Mouse (Mus musculus): ENCODE measurements around the gene Lypd4. TPM values are rescaled to one million over a fixed set of nuclear protein-coding genes. Genes with fewer than 3 reads are reported as not detected.

The Lypd4 gene
- polyA plus RNA-seq, 1 experiment from 2014 or later, result 0.26 TPM

DNA sequence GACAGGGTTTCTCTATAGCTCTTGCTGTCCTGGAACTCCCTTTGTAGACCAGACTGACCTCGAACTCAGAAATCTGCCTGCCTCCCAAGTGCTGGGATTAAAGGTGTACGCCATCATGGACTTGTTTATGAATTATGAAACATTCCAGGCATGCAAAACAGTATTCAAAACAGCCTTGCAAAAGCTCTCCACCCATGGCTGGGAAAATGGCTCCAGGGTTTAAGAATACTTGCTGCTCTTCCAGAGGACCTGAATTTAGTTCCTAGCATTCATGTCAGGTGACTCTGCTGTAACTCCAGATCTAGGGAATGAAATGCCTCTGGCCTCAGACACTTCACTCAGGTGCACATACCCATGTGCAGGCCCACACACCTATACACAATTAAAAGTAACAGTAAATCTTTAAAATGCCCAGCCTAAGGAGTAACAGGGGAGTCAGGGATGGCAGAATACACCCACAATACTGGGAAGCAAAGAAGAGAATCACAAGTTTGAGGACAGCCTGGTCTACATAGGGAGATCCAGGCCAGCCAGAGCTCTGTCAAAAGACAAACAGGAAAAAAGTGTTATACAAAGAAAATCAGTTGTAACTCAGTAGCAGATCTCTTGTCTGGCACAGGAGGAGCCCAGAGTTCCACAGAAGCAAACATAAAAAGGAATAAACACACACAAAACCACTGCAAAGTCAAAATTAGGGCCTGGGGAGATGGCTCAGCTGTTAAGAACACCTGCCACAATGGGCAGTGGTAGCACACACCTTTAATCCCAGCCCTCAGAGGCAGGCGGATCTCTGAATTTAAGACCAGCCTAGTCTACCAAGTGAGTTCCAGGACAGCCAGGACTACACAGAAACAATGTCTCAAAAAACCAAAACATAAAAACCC, 21.7 kb upstream of the Lypd4 start:
- WGBS, result 63% methylated on average over 3 of the region's 3 CpGs
- no peak overlapping the region for H3K4me3 ChIP-seq (ENCODE audit: low read depth, low read length)
- no peak overlapping the region for H3K4me2 ChIP-seq (ENCODE audit: low read length)
- ATAC-seq, result no peak
- H3K9me3 ChIP-seq (replicated peaks; ENCODE audit: control insufficient read depth, low read length, poor library complexity, severe bottlenecking), result no peaks in the 10 kb centered on the region
- H3K27ac ChIP-seq (ENCODE audit: low read length), result no peak overlapping the region
- H3K27me3 ChIP-seq (ENCODE audit: control insufficient read depth, insufficient read depth, low read depth, low read length), result no peaks in the 10 kb centered on the region
- H3K9ac ChIP-seq (ENCODE audit: low read depth, low read length), result no peak overlapping the region
- H3K36me3 ChIP-seq (ENCODE audit: control insufficient read depth, insufficient read depth, low read length), result peaks cover 15% of the 10 kb centered on the region; the same call in 1 of the 2 replicates
- H3K4me1 ChIP-seq (ENCODE audit: control insufficient read depth, insufficient read depth, low read length), result peaks cover 4% of the 10 kb centered on the region

DNA sequence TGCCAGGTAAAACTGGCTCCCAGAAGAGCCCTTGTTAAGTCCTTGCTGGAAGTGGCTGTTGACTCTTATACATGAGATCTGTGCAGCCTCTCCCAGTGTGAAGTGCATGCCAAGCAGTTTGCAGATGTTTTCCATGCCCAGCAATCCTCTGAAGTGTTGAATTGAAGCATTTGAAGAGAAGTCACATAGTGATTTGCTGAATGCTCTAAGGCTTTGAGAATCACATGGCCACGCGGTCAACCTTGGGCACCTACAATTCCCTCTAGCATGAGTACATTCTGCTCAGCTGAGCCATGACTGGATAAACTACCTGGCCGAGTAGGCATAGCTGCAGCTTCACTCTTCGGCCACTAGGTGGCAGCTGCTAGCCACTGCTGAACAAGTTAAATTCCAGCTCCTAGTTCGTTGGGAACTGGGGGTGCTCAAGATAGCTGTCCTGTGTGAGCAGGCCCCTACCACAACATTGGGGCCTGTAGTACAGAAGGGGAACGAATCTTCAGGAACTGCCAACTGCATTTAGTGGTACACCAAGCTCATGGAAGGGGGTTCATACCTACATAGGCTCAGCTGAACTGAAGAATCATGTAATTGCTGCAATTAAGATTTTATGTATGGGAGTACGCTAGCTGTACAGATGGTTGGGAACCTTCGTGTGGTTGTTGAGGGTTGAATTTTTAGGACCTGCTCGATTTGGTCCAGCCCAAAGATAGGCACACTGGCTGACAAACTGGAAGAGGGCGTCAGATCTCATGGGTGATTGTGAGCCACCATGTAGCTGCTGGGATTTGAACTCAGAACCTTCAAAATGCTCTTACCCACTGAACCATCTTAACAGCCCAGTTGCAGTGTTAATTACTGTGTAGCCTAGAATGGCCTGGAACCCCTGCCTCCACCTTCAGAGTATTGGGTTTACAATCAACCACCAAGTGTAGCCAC, 20.8 kb upstream of the Lypd4 start:
- H3K9me3 ChIP-seq (replicated peaks; ENCODE audit: control insufficient read depth, low read length, poor library complexity, severe bottlenecking), result no peaks in the 10 kb centered on the region
- no peak overlapping the region for H3K9ac ChIP-seq (ENCODE audit: low read depth, low read length)
- no peak overlapping the region for H3K27ac ChIP-seq (ENCODE audit: low read length)
- H3K36me3 ChIP-seq (ENCODE audit: control insufficient read depth, insufficient read depth, low read length), result peaks cover 16% of the 10 kb centered on the region; the same call in 1 of the 2 replicates
- H3K4me1 ChIP-seq (ENCODE audit: control insufficient read depth, insufficient read depth, low read length), result peaks cover 13% of the 10 kb centered on the region
- H3K27me3 ChIP-seq (ENCODE audit: control insufficient read depth, insufficient read depth, low read depth, low read length), result no peaks in the 10 kb centered on the region
- peak; percentile 47 for ATAC-seq
- no peak overlapping the region for H3K4me3 ChIP-seq (ENCODE audit: low read depth, low read length)
- 30% methylated on average over 10 of the region's 10 CpGs for WGBS
- no peak overlapping the region for H3K4me2 ChIP-seq (ENCODE audit: low read length)

- H3K4me1 ChIP-seq (ENCODE audit: control insufficient read depth, insufficient read depth, low read length), result peaks cover 19% of the 10 kb centered on the region
- H3K4me2 ChIP-seq (ENCODE audit: low read length), result no peak overlapping the region
- no peaks in the 10 kb centered on the region for H3K9me3 ChIP-seq (replicated peaks; ENCODE audit: control insufficient read depth, low read length, poor library complexity, severe bottlenecking)
- H3K4me3 ChIP-seq (ENCODE audit: low read depth, low read length), result no peak overlapping the region
- no peak overlapping the region for H3K9ac ChIP-seq (ENCODE audit: low read depth, low read length)
- ATAC-seq, result no peak
- H3K27me3 ChIP-seq (ENCODE audit: control insufficient read depth, insufficient read depth, low read depth, low read length), result no peaks in the 10 kb centered on the region
- no peak overlapping the region for H3K27ac ChIP-seq (ENCODE audit: low read length)
- peaks cover 16% of the 10 kb centered on the region; the same call in 1 of the 2 replicates for H3K36me3 ChIP-seq (ENCODE audit: control insufficient read depth, insufficient read depth, low read length)
- WGBS, result 83% methylated on average over 6 of the region's 6 CpGs
Observed at GRCm38 (mm10) chr7:24889431-24890220, 19.9 kb upstream of the Lypd4 start.

DNA sequence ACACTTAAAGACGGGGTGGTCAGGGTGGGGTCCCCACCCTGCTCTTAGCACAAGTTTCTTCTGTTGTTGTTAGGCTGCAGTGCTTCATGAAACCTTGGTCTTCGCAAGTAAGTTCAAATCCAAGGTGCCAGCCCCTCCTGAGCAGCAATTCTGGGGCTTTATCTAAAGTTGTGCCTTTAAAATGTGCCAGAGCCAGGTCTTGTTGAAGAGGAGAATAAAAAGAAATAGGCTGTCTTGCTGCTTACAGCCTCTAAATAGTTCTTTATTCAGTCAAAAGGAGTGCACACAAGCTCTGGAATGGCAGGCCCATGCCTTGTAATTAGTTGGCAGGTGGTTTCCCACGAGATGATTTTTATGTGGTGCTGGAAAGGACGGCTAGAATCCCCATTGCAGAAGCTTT, 17.4 kb upstream of the Lypd4 start:
- peaks cover 16% of the 10 kb centered on the region; the same call in 1 of the 2 replicates for H3K36me3 ChIP-seq (ENCODE audit: control insufficient read depth, insufficient read depth, low read length)

DNA sequence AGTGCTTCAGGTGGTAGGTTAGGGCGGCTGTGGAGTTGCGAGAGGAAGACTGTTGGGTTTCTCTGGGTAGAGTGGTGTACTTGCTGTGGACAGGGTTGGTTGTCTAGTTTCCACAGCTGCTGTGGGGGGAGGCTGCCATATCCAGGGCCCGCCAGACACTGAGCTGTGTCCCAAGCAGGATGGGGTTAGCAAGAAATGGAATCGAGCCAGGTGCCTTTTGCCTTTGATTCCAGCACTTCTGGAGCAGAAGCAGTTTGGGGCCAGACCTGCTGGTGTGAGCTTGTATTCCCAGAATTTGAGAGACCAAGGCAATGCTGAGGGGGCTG, 16.5 kb upstream of the Lypd4 start:
- ATAC-seq, result no peak
- peaks cover 19% of the 10 kb centered on the region for H3K4me1 ChIP-seq (ENCODE audit: control insufficient read depth, insufficient read depth, low read length)
- H3K9me3 ChIP-seq (replicated peaks; ENCODE audit: control insufficient read depth, low read length, poor library complexity, severe bottlenecking), result no peaks in the 10 kb centered on the region
- H3K9ac ChIP-seq (ENCODE audit: low read depth, low read length), result peak overlapping the region; percentile 99; the same call in 1 of the 2 replicates
- no peak overlapping the region for H3K4me3 ChIP-seq (ENCODE audit: low read depth, low read length)
- H3K4me2 ChIP-seq (ENCODE audit: low read length), result peak overlapping the region; percentile 84
- no peak overlapping the region for H3K27ac ChIP-seq (ENCODE audit: low read length)
- peaks cover 16% of the 10 kb centered on the region; the same call in 1 of the 2 replicates for H3K36me3 ChIP-seq (ENCODE audit: control insufficient read depth, insufficient read depth, low read length)
- WGBS, result 74% methylated on average over 4 of the region's 4 CpGs
- no peaks in the 10 kb centered on the region for H3K27me3 ChIP-seq (ENCODE audit: control insufficient read depth, insufficient read depth, low read depth, low read length)

More for the DNA sequence above, 17.4 kb upstream of the Lypd4 start:
- no peak overlapping the region for H3K4me2 ChIP-seq (ENCODE audit: low read length)
- peak overlapping the region; percentile 22; the same call in 1 of the 2 replicates for H3K9ac ChIP-seq (ENCODE audit: low read depth, low read length)
- no peak overlapping the region for H3K27ac ChIP-seq (ENCODE audit: low read length)
- H3K4me1 ChIP-seq (ENCODE audit: control insufficient read depth, insufficient read depth, low read length), result peaks cover 19% of the 10 kb centered on the region
- WGBS, result 78% methylated on average over 4 of the region's 4 CpGs
- H3K27me3 ChIP-seq (ENCODE audit: control insufficient read depth, insufficient read depth, low read depth, low read length), result no peaks in the 10 kb centered on the region
- no peaks in the 10 kb centered on the region for H3K9me3 ChIP-seq (replicated peaks; ENCODE audit: control insufficient read depth, low read length, poor library complexity, severe bottlenecking)
- no peak for ATAC-seq
- no peak overlapping the region for H3K4me3 ChIP-seq (ENCODE audit: low read depth, low read length)

DNA sequence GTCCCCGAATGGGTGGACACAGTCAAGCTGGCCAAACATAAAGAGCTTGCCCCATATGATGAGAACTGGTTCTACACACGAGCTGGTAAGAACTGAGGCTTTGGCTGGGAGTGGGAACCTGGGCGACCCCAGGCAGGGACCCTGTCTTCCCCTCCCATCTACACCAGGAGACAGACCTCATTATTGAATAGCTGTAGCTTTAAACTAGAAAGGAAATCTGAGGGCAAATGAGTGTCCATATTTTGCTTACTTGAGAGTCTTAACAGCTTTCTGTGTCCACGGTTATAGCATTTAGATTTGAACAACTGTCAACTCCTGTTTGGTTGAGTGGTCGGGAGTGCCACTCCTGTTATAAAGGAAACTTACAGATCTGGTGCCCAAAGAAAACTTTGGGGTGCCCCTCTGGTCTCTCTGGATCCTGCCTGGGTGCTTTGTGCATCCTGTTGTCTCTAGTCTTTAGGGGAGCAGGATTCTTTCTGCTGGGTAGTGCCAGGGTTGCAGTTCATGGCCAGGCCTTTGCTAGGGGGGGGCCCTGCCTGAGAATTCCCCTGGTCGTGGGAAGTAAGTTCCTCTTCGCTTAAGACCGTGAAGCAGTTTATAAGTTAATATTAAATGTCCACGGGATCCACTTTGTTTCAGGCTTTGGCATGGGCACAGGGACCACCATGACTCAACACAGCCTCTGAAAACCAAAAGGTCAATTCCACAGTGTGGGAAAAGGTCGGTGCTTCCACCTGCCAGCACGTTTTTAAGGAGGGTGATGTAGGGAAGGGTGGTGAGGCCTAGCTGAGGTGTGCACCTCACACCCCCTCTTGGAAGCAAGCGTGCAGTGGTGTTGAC, 15.9 kb upstream of the Lypd4 start:
- peak overlapping the region; percentile 99 for H3K9ac ChIP-seq (ENCODE audit: low read depth, low read length)
- H3K36me3 ChIP-seq (ENCODE audit: control insufficient read depth, insufficient read depth, low read length), result peaks cover 16% of the 10 kb centered on the region; the same call in 1 of the 2 replicates
- H3K4me1 ChIP-seq (ENCODE audit: control insufficient read depth, insufficient read depth, low read length), result peaks cover 19% of the 10 kb centered on the region
- H3K9me3 ChIP-seq (replicated peaks; ENCODE audit: control insufficient read depth, low read length, poor library complexity, severe bottlenecking), result no peaks in the 10 kb centered on the region
- H3K27me3 ChIP-seq (ENCODE audit: control insufficient read depth, insufficient read depth, low read depth, low read length), result no peaks in the 10 kb centered on the region
- ATAC-seq, result no peak
- peak overlapping the region; percentile 84 for H3K4me2 ChIP-seq (ENCODE audit: low read length)
- peak overlapping the region; percentile 82 for H3K4me3 ChIP-seq (ENCODE audit: low read depth, low read length)
- H3K27ac ChIP-seq (ENCODE audit: low read length), result no peak overlapping the region
- 48% methylated on average over 12 of the region's 12 CpGs for WGBS

DNA sequence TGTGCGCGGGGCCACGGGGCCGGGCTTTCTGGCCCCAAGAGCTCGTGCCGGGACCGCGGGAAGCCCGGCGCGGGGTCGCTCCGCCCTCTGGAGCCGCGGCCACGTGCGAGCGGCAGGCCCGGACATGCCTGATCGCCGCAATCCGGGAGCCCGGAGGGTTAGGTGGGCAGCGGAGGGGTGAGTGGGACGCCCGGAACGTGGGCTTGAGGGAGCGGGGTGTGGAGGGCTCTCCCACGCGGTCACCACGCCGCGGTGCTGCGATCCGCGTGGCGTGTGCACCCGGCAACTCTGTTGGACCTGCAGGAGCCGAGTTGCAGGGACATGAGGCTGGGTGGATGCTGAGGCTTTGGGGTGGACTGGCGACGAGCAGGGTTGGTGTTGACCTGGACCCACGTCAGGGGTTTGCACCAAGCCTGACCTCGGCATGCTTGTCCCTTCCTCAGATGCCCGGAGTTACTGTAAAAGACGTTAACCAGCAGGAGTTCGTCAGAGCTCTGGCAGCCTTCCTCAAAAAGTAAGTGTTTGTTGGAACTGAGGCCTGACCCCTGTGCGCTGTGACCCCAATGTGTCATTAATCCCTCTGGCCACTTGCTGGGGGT, 15.1 kb upstream of the Lypd4 start:
- peak overlapping the region; percentile 85 for H3K27ac ChIP-seq (ENCODE audit: low read length)
- H3K4me3 ChIP-seq (ENCODE audit: low read depth, low read length), result peak overlapping the region; percentile 82
- no peaks in the 10 kb centered on the region for H3K9me3 ChIP-seq (replicated peaks; ENCODE audit: control insufficient read depth, low read length, poor library complexity, severe bottlenecking)
- H3K4me2 ChIP-seq (ENCODE audit: low read length), result peak overlapping the region; percentile 84
- H3K4me1 ChIP-seq (ENCODE audit: control insufficient read depth, insufficient read depth, low read length), result peaks cover 19% of the 10 kb centered on the region
- peak; percentile 2; the same call in 1 of the 2 replicates for ATAC-seq
- H3K36me3 ChIP-seq (ENCODE audit: control insufficient read depth, insufficient read depth, low read length), result peaks cover 14% of the 10 kb centered on the region; the same call in 1 of the 2 replicates
- H3K9ac ChIP-seq (ENCODE audit: low read depth, low read length), result peak overlapping the region; percentile 99
- no peaks in the 10 kb centered on the region for H3K27me3 ChIP-seq (ENCODE audit: control insufficient read depth, insufficient read depth, low read depth, low read length)
- under 1% methylated on average over 39 of the region's 47 CpGs for WGBS
